Mouse (Mus musculus): ENCODE results near the gene Chst13. TPM values are rescaled to one million over a fixed set of nuclear protein-coding genes. Genes with fewer than 3 reads are reported as not detected.

The Chst13 gene
- total and polyA plus RNA-seq, 2 experiments from 2014 or later: not detected

- WGBS: 93% methylated on average over 6 of the region's 6 CpGs
- no peaks in the 10 kb centered on the region for H3K36me3 ChIP-seq (ENCODE audit: insufficient read depth)
- no peaks in the 10 kb centered on the region for H3K27me3 ChIP-seq (ENCODE audit: insufficient read depth, low read length)
- DNase-seq (no peak), ATAC-seq (no peak)
- H3K27ac ChIP-seq (ENCODE audit: low read depth, low read length): no peak overlapping the region
- H3K9me3 ChIP-seq (ENCODE audit: low read length): no peaks in the 10 kb centered on the region
- no peak overlapping the region for H3K4me3 ChIP-seq (ENCODE audit: low read depth, low read length)
- no peak overlapping the region for H3K9ac ChIP-seq
- H3K4me1 ChIP-seq (ENCODE audit: insufficient read depth): no peaks in the 10 kb centered on the region
- no peak overlapping the region for H3K4me2 ChIP-seq (ENCODE audit: low read depth)
- TF ChIP-seq CTCF (IDR thresholded peaks at IDR 0.05; ENCODE audit: low read depth): no peak
Measured at GRCm38 (mm10) chr6:90306315-90306975, 18.5 kb downstream of the Chst13 start.

- Histone ChIP-seq H3K4me1 (ENCODE audit: insufficient read depth) (no peaks in the 10 kb centered on the region), H3K4me3 (ENCODE audit: low read depth, low read length) (no peak within 1 kb of the TSS), H3K27me3 (ENCODE audit: insufficient read depth, low read length) (no peaks in the 10 kb centered on the region), H3K27ac (ENCODE audit: low read depth, low read length) (no peak within 1 kb of the TSS), H3K4me2 (ENCODE audit: low read depth) (no peak within 1 kb of the TSS), H3K36me3 (ENCODE audit: insufficient read depth) (no peaks in the 10 kb centered on the region), H3K9ac (no peak within 1 kb of the TSS), H3K9me3 (ENCODE audit: low read length) (no peaks in the 10 kb centered on the region)
- WGBS: 95% methylated on average over 1 of the region's 1 CpGs
- TF ChIP-seq CTCF (IDR thresholded peaks at IDR 0.05; ENCODE audit: low read depth): no peak
- DNase-seq (no peak), ATAC-seq (no peak)
Measured at GRCm38 (mm10) chr6:90300919-90301318, 24.1 kb downstream of the Chst13 start, which contains the start of gene BC048671. BC048671 (plus strand) TSS chr6:90301219.

GRCm38 (mm10) chr6:90288265-90288664 is 36.7 kb downstream of the Chst13 start:
- Histone ChIP-seq H3K4me3 (ENCODE audit: low read depth, low read length) (no peak overlapping the region), H3K27ac (ENCODE audit: low read depth, low read length) (no peak overlapping the region), H3K4me2 (ENCODE audit: low read depth) (no peak overlapping the region), H3K4me1 (ENCODE audit: insufficient read depth) (no peaks in the 10 kb centered on the region), H3K27me3 (ENCODE audit: insufficient read depth, low read length) (no peaks in the 10 kb centered on the region), H3K9ac (no peak overlapping the region), H3K9me3 (ENCODE audit: low read length) (no peaks in the 10 kb centered on the region), H3K36me3 (ENCODE audit: insufficient read depth) (no peaks in the 10 kb centered on the region)
- TF ChIP-seq CTCF (IDR thresholded peaks at IDR 0.05; ENCODE audit: low read depth): peak; percentile 46
- WGBS: 57% methylated on average over 12 of the region's 12 CpGs
- DNase-seq (peak; percentile 1), ATAC-seq (no peak)

Other genes with a start within 250 kb of the Chst13 start
- gene Vmn1r49, start 246.7 kb downstream of the Chst13 start, total RNA-seq (2014; rRNA removed): not detected in 2 replicates
- gene Vmn1r49, start 246.7 kb downstream of the Chst13 start, polyA plus RNA-seq (2015; fragmentation: Nextera tagmentation; extraction: Ambion mirVana): not detected in 2 replicates
- not detected in 2 replicates for gene Vmn1r50, start 223.8 kb downstream of the Chst13 start, total RNA-seq (2014; rRNA removed)
- not detected in 2 replicates for gene Vmn1r50, start 223.8 kb downstream of the Chst13 start, polyA plus RNA-seq (2015; fragmentation: Nextera tagmentation; extraction: Ambion mirVana)
- gene Vmn1r51, start 202.6 kb downstream of the Chst13 start, total RNA-seq (2014; rRNA removed): not detected in 2 replicates
- gene Vmn1r51, start 202.6 kb downstream of the Chst13 start, polyA plus RNA-seq (2015; fragmentation: Nextera tagmentation; extraction: Ambion mirVana): not detected in 2 replicates
- not detected in 2 replicates for gene Vmn1r52, start 150.4 kb downstream of the Chst13 start, total RNA-seq (2014; rRNA removed)
- gene Vmn1r52, start 150.4 kb downstream of the Chst13 start, polyA plus RNA-seq (2015; fragmentation: Nextera tagmentation; extraction: Ambion mirVana): not detected in 2 replicates
- not detected in 2 replicates for gene V1ra8, start 122.4 kb downstream of the Chst13 start, total RNA-seq (2014; rRNA removed)
- gene V1ra8, start 122.4 kb downstream of the Chst13 start, polyA plus RNA-seq (2015; fragmentation: Nextera tagmentation; extraction: Ambion mirVana): not detected in 2 replicates
- gene Vmn1r53, start 100.7 kb downstream of the Chst13 start, total RNA-seq (2014; rRNA removed): not detected in 2 replicates
- not detected in 2 replicates for gene Vmn1r53, start 100.7 kb downstream of the Chst13 start, polyA plus RNA-seq (2015; fragmentation: Nextera tagmentation; extraction: Ambion mirVana)
- not detected in 2 replicates for gene Vmn1r54, start 78.9 kb downstream of the Chst13 start, total RNA-seq (2014; rRNA removed)
- not detected in 2 replicates for gene Vmn1r54, start 78.9 kb downstream of the Chst13 start, polyA plus RNA-seq (2015; fragmentation: Nextera tagmentation; extraction: Ambion mirVana)
- gene BC048671, start 24.0 kb downstream of the Chst13 start, total RNA-seq (2014; rRNA removed): not detected in 2 replicates
- gene BC048671, start 24.0 kb downstream of the Chst13 start, polyA plus RNA-seq (2015; fragmentation: Nextera tagmentation; extraction: Ambion mirVana): not detected in 2 replicates
- not detected in 2 replicates for gene Uroc1, start 8.1 kb upstream of the Chst13 start, total RNA-seq (2014; rRNA removed)
- gene Uroc1, start 8.1 kb upstream of the Chst13 start, polyA plus RNA-seq (2015; fragmentation: Nextera tagmentation; extraction: Ambion mirVana): not detected in 2 replicates
- 29.0 and 33.6 TPM in 2 replicates for gene Zxdc, start 44.3 kb upstream of the Chst13 start, total RNA-seq (2014; rRNA removed)
- gene Zxdc, start 44.3 kb upstream of the Chst13 start, polyA plus RNA-seq (2015; fragmentation: Nextera tagmentation; extraction: Ambion mirVana): 6.0 and 7.7 TPM in 2 replicates
- gene Cfap100, start 103.6 kb upstream of the Chst13 start, total RNA-seq (2014; rRNA removed): 3.4 and 6.5 TPM in 2 replicates
- 4.0 and 4.9 TPM in 2 replicates for gene Cfap100, start 103.6 kb upstream of the Chst13 start, polyA plus RNA-seq (2015; fragmentation: Nextera tagmentation; extraction: Ambion mirVana)
- 16.6 and 24.6 TPM in 2 replicates for gene Klf15, start 137.4 kb upstream of the Chst13 start, total RNA-seq (2014; rRNA removed)
- gene Klf15, start 137.4 kb upstream of the Chst13 start, polyA plus RNA-seq (2015; fragmentation: Nextera tagmentation; extraction: Ambion mirVana): 16.2 and 17.5 TPM in 2 replicates
- gene Aldh1l1, start 161.2 kb upstream of the Chst13 start, total RNA-seq (2014; rRNA removed): 70.2 and 71.3 TPM in 2 replicates
- gene Aldh1l1, start 161.2 kb upstream of the Chst13 start, polyA plus RNA-seq (2015; fragmentation: Nextera tagmentation; extraction: Ambion mirVana): 54.2 and 67.8 TPM in 2 replicates

Measured in forebrain, postnatal 0 days (tissue).